Mouse (Mus musculus) ES-CJ7 (cell line): ENCODE measurements around the gene Sema3e.

Source experiments
- DNase-seq: peaks from one replicate; pipeline ENCODE4 v3.0.0; 2011; ENCODE audit warnings: low read depth, low spot score

The Sema3e gene

GRCm38 (mm10) chr5:14025205-14026124, at the start of gene Sema3e:
Gene Sema3e, plus strand, starts transcription at chr5:14025276.
- peak; percentile 73 for DNase-seq

GRCm38 (mm10) chr5:13977576-13977975, 47.5 kb upstream of the Sema3e start:
- no peak for DNase-seq

- no peak for DNase-seq
Measured at GRCm38 (mm10) chr5:13979156-13979555, 45.9 kb upstream of the Sema3e start.

GRCm38 (mm10) chr5:13982417-13983054, 42.5 kb upstream of the Sema3e start:
- DNase-seq, result peak; percentile 94

- peak; percentile 25 for DNase-seq
Measured at GRCm38 (mm10) chr5:13983608-13984007, 41.5 kb upstream of the Sema3e start.

- DNase-seq, result no peak
Measured at GRCm38 (mm10) chr5:13985669-13986068, 39.4 kb upstream of the Sema3e start.

GRCm38 (mm10) chr5:13987123-13987522, 38.0 kb upstream of the Sema3e start:
- DNase-seq, result no peak

GRCm38 (mm10) chr5:13988023-13988422, 37.1 kb upstream of the Sema3e start:
- DNase-seq, result no peak

- no peak for DNase-seq
Measured at GRCm38 (mm10) chr5:13992734-13993396, 32.2 kb upstream of the Sema3e start.

- no peak for DNase-seq
Measured at GRCm38 (mm10) chr5:14028341-14028740, 3.3 kb downstream of the Sema3e start.

- no peak for DNase-seq
Measured at GRCm38 (mm10) chr5:14030796-14031195, 5.7 kb downstream of the Sema3e start.

GRCm38 (mm10) chr5:14032056-14032455, 7.0 kb downstream of the Sema3e start:
- DNase-seq, result peak; percentile 62

GRCm38 (mm10) chr5:14033302-14033701, 8.2 kb downstream of the Sema3e start:
- peak; percentile 24 for DNase-seq

GRCm38 (mm10) chr5:14038813-14039496, 13.9 kb downstream of the Sema3e start:
- DNase-seq, result peak; percentile 27

- DNase-seq, result no peak
Measured at GRCm38 (mm10) chr5:14040208-14040607, 15.1 kb downstream of the Sema3e start.

GRCm38 (mm10) chr5:14043116-14043515, 18.0 kb downstream of the Sema3e start:
- no peak for DNase-seq

- no peak for DNase-seq
Measured at GRCm38 (mm10) chr5:14043983-14044382, 18.9 kb downstream of the Sema3e start.

- no peak for DNase-seq
Measured at GRCm38 (mm10) chr5:14048660-14049059, 23.6 kb downstream of the Sema3e start.

- no peak for DNase-seq
Measured at GRCm38 (mm10) chr5:14054472-14054871, 29.4 kb downstream of the Sema3e start.

- no peak for DNase-seq
Measured at GRCm38 (mm10) chr5:14059895-14060553, 34.9 kb downstream of the Sema3e start.

- DNase-seq, result no peak
Measured at GRCm38 (mm10) chr5:14062918-14063481, 37.9 kb downstream of the Sema3e start.
